Mouse (Mus musculus) lung, adult 2 months (tissue): ENCODE data around the gene Vwa8.
A peak's percentile ranks its signal among the peaks of the same experiment; 100 is the strongest.

Experiments
- CTCF ChIP-seq: fragments of 200-500 bp; IDR thresholded peaks from 2 replicates; pipeline ENCODE4 v1.5.1; 2011; ENCODE audit warnings: mild to moderate bottlenecking, low read length, control low read depth; ENCODE audit not compliant: insufficient read depth
- POLR2A ChIP-seq: fragments of 200-500 bp; IDR thresholded peaks from 2 replicates; pipeline ENCODE4 v1.6.1; 2011; ENCODE audit warnings: low read depth, mild to moderate bottlenecking, control low read depth, low read length, borderline replicate concordance; ENCODE audit errors: extremely low read depth

DNA sequence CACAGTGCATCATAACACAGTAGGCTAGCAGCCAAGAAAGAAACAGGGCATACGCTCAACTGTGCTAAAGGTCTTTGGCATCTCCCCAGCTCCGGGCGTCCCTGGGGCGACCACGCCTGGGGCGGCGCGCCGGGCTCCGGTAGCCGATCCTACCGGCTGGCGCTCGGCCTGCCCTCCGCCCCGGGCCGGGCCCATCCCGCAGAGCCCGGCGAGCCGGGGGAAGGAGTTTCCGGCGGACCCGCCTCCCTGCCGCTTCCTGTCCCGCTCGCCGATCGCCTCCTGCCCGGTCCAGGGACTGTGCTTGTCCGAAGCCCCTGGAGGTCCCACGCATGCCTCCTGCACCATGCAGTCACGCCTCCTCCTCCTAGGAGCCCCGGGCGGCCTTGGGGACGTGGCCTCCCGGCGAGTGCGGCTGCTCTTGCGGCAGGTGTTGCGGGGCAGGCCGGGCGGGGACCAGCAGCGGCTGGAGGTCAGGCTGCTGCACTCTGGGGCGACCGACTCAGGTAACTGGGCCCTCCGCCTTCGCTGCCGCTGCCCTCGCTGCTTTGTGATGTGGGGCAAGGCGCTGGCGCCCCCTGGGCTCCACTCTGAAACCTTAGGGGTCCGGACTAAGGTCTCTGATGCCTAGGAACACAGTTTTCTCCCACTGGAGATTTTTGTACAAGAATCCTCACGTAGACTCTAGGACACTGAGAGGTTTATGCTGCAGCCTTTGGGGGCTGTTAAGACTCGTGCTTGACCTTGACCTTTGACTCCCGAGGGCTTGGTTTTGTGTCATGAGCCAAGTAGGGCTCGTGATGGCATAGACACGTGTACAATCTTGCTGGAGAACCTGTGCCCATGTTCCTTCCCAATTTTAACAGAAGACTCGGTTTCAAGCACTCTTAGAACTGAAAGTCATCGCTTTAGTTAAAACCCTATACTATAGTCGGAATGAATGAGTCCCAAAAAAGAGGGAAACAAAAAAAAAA is at the start of gene Vwa8:
- peak; percentile 45; the same call in 1 of the 2 replicates for TF ChIP-seq POLR2A
- peak; percentile 40 for TF ChIP-seq CTCF
